Mouse (Mus musculus) midbrain, embryonic 11.5 days (tissue): ENCODE data around the gene Hunk. TPM values are rescaled to one million over a fixed set of nuclear protein-coding genes. Genes with fewer than 3 reads are reported as not detected.

Experiments
- ATAC-seq: fragments of 200-750 bp; cut with Nextera tagmentation; 2 replicates; pipeline ENCODE4 v1.8.0; 2017; ENCODE audit warnings: moderate TSS enrichment, moderate library complexity; ENCODE audit not compliant: low FRiP score
- DNase-seq: peaks from one replicate; pipeline ENCODE4 v3.0.0; 2015; ENCODE audit warnings: low spot score; ENCODE audit errors: missing footprints
- H3K27ac ChIP-seq: fragments of 300-500 bp; sonication (generic); 2 replicates; pipeline ENCODE4 v1.5.1; 2014; ENCODE audit warnings: low read depth, low read length
- H3K27me3 ChIP-seq: fragments of 300-500 bp; sonication (generic); 2 replicates; pipeline ENCODE4 v1.6.1; 2014; ENCODE audit warnings: mild to moderate bottlenecking, low read length, moderate library complexity, mixed read lengths; ENCODE audit not compliant: control insufficient read depth, insufficient read depth
- H3K36me3 ChIP-seq: fragments of 300-500 bp; sonication (generic); 2 replicates; pipeline ENCODE4 v1.6.1; 2014; ENCODE audit warnings: mild to moderate bottlenecking, low read length, moderate library complexity, mixed read lengths; ENCODE audit not compliant: control insufficient read depth, insufficient read depth
- H3K4me1 ChIP-seq: fragments of 300-500 bp; sonication (generic); 2 replicates; pipeline ENCODE4 v1.6.1; 2014; ENCODE audit warnings: low read length; ENCODE audit not compliant: control insufficient read depth, insufficient read depth
- H3K4me2 ChIP-seq: fragments of 300-500 bp; sonication (generic); 2 replicates; pipeline ENCODE4 v1.6.1; 2014; ENCODE audit warnings: mild to moderate bottlenecking, moderate library complexity
- H3K4me3 ChIP-seq: fragments of 300-500 bp; sonication (generic); 2 replicates; pipeline ENCODE4 v1.5.1; 2014; ENCODE audit warnings: low read depth, low read length
- H3K9ac ChIP-seq: fragments of 300-500 bp; sonication (generic); 2 replicates; pipeline ENCODE4 v1.6.1; 2014; ENCODE audit warnings: low read length
- H3K9me3 ChIP-seq: fragments of 300-500 bp; sonication (generic); 2 replicates; pipeline ENCODE4 v1.6.1; 2016; ENCODE audit warnings: low read length; ENCODE audit not compliant: control insufficient read depth
- WGBS: fragments of 180-500 bp; shearing (Covaris S2); extraction: QIAGEN DNeasy Blood & Tissue Kit; methylation state at CpG from one replicate; pipeline ENCODE4 v1.1.7; 2014; 5-methylcytosine and 5-hydroxymethylcytosine counted together
- polyA plus RNA-seq: library from polyadenylated mRNA; unstranded; fragments of >200 nt; fragmentation: Nextera tagmentation; extraction: Ambion mirVana; gene quantifications from 2 replicates; pipeline ENCODE4 v1.2.1, GENCODE M21; 2014

Gene Hunk
- polyA plus RNA-seq, 1 experiment from 2014 or later, result 9.7 TPM

GRCm38 (mm10) chr16:90541191-90541590 lies 155.4 kb downstream of the Hunk start:
- WGBS, result 85% methylated on average over 2 of the region's 2 CpGs
- Histone ChIP-seq H3K4me2 (no peak overlapping the region), H3K9me3 (no peaks in the 10 kb centered on the region), H3K9ac (no peak overlapping the region), H3K27ac (no peak overlapping the region), H3K27me3 (no peaks in the 10 kb centered on the region), H3K4me3 (no peak overlapping the region), H3K36me3 (no peaks in the 10 kb centered on the region), H3K4me1 (no peaks in the 10 kb centered on the region; the same call in 1 of the 2 replicates)
- no peak for ATAC-seq
- DNase-seq, result no peak

- Histone ChIP-seq H3K27me3 (no peaks in the 10 kb centered on the region), H3K4me2 (no peak overlapping the region), H3K4me3 (no peak overlapping the region), H3K36me3 (no peaks in the 10 kb centered on the region), H3K4me1 (no peaks in the 10 kb centered on the region; the same call in 1 of the 2 replicates), H3K9me3 (no peaks in the 10 kb centered on the region), H3K27ac (no peak overlapping the region), H3K9ac (no peak overlapping the region)
- DNase-seq (no peak), ATAC-seq (no peak)
- WGBS, result 69% methylated on average over 10 of the region's 10 CpGs
Measured at GRCm38 (mm10) chr16:90542383-90542782, 156.6 kb downstream of the Hunk start.

GRCm38 (mm10) chr16:90544175-90544574 lies 158.4 kb downstream of the Hunk start:
- no peaks in the 10 kb centered on the region for H3K27me3 ChIP-seq
- H3K36me3 ChIP-seq, result no peaks in the 10 kb centered on the region
- DNase-seq (no peak), ATAC-seq (no peak)
- no peaks in the 10 kb centered on the region for H3K9me3 ChIP-seq
- H3K4me2 ChIP-seq, result no peak overlapping the region
- H3K4me1 ChIP-seq, result no peaks in the 10 kb centered on the region; the same call in 1 of the 2 replicates
- no peak overlapping the region for H3K27ac ChIP-seq
- 86% methylated on average over 9 of the region's 9 CpGs for WGBS
- no peak overlapping the region for H3K4me3 ChIP-seq
- H3K9ac ChIP-seq, result no peak overlapping the region

GRCm38 (mm10) chr16:90545509-90545908 lies 159.7 kb downstream of the Hunk start:
- Histone ChIP-seq H3K36me3 (no peaks in the 10 kb centered on the region), H3K4me3 (no peak overlapping the region), H3K27ac (no peak overlapping the region), H3K4me1 (no peaks in the 10 kb centered on the region; the same call in 1 of the 2 replicates), H3K27me3 (no peaks in the 10 kb centered on the region), H3K9me3 (no peaks in the 10 kb centered on the region), H3K9ac (no peak overlapping the region), H3K4me2 (no peak overlapping the region)
- 43% methylated on average over 3 of the region's 3 CpGs for WGBS
- peak; percentile 72; the same call in 1 of the 2 replicates for ATAC-seq
- no peak for DNase-seq

DNA sequence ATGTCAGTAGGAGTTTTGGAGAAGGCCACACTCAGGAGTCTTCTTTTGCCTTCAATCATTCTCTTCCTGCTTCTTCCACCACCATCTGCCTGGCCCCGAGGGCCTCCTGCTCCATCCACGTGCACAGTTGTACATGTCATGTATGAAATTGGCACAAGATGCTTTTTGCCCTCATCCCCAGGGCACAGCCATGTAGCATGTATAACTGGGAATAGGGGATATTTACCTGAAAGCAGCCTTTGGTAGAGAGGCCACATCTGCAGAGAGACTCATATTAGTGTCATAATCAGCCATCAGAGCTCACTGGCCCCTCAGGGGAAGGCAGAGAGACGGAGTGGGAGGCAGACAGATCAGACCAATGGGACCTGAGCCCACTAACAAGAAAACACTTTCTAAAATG lies 160.8 kb downstream of the Hunk start:
- no peak overlapping the region for H3K27ac ChIP-seq
- no peaks in the 10 kb centered on the region; the same call in 1 of the 2 replicates for H3K4me1 ChIP-seq
- no peaks in the 10 kb centered on the region for H3K9me3 ChIP-seq
- DNase-seq, result no peak
- no peak overlapping the region for H3K9ac ChIP-seq
- H3K4me3 ChIP-seq, result no peak overlapping the region
- H3K36me3 ChIP-seq, result no peaks in the 10 kb centered on the region
- ATAC-seq, result no peak
- H3K27me3 ChIP-seq, result no peaks in the 10 kb centered on the region
- 88% methylated on average over 3 of the region's 3 CpGs for WGBS
- H3K4me2 ChIP-seq, result no peak overlapping the region

DNA sequence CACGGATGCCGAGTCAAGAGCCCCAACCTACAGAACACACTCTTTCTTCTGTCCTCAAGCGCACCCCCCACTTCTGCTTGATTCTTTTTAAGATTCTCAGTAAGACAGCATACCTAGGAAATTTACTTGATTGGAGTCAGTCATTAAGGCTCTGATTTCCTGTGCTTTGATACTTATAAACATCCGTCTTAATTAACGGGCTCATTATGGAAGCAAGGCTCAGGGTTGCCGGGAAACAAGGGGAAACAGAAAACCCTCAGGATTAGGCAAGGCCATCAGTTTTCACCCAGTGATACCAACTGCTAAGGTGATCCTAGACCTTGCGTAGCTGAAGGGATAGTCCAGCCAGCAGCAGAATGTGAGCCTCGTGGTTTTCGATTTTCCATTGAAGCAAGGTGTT lies 162.2 kb downstream of the Hunk start:
- no peak overlapping the region for H3K4me3 ChIP-seq
- H3K9me3 ChIP-seq, result no peaks in the 10 kb centered on the region
- DNase-seq (no peak), ATAC-seq (no peak)
- 84% methylated on average over 9 of the region's 9 CpGs for WGBS
- H3K9ac ChIP-seq, result no peak overlapping the region
- H3K27me3 ChIP-seq, result no peaks in the 10 kb centered on the region
- no peak overlapping the region for H3K4me2 ChIP-seq
- no peaks in the 10 kb centered on the region; the same call in 1 of the 2 replicates for H3K4me1 ChIP-seq
- no peak overlapping the region for H3K27ac ChIP-seq
- no peaks in the 10 kb centered on the region for H3K36me3 ChIP-seq

Other genes starting within 250 kb of the Hunk start
- gene Tiam1, start 242.2 kb upstream of the Hunk start, polyA plus RNA-seq, result 14.2 and 16.9 TPM in 2 replicates
- gene Sod1, start 165.3 kb upstream of the Hunk start, polyA plus RNA-seq, result 1,019 and 1,097 TPM in 2 replicates
- gene Scaf4, start 101.5 kb upstream of the Hunk start, polyA plus RNA-seq, result 26.9 and 31.6 TPM in 2 replicates